ENCODE assay signal across 8 mouse cellular contexts in the genomic region with DNA sequence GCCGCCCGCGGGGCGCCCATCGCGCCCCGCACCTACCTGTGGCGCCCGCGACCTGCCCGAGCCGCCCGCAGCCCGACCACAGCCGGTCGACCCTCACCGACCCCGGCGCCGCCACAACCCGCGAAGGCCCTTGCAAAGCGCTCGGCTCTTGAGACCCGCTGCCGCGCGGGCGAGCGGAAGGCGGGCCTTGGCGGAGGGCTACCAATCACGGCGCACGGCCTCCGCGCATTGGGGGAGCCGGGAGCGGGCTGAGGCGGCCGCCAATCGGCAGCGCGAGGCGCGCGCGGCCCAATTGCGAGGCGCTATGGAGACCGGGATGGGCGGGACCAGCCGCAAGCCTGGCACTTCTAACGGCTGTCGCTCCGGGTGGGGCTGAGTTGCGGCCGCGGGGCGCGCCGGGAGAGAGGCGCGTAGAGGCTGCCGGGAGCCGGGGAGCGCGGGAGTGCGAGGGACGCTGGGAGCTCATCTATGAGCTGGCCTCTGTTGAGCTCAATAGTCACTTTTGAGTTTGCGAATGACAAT. TPM values are rescaled to one million over a fixed set of nuclear protein-coding genes. Genes with fewer than 3 reads are reported as not detected.
A peak's percentile ranks its signal among the peaks of the same experiment; 100 is the strongest.
DNase-seq lines count a peak whose midpoint lies in the region; ATAC-seq lines count a peak whose summit lies in the region.

Dgcr8 (minus strand) TSS at position 180 of the 522 bp plus-strand sequence.

- peak within 1 kb of the TSS; percentile 93 for H3K4me2 ChIP-seq in hindbrain, embryonic 15.5 days

- DNase-seq in T-cell, adult 2 months (ENCODE audit: low spot score): peak; percentile 98
- DNase-seq in cerebellum, postnatal 36 days: peak; percentile 95 to 98
- DNase-seq in frontal cortex, postnatal 36 days (ENCODE audit: low spot score in 2 of 2): peak; percentile 99
- DNase-seq in left cerebral cortex, adult 11 months (ENCODE audit: low spot score): peak; percentile 96
- peak; percentile 99 to 100 for DNase-seq in lung, postnatal 4 days
- peak; percentile 94 for DNase-seq in retina, postnatal 7 days (ENCODE audit: low read depth, low spot score)
- peak; percentile 98 for DNase-seq in urinary bladder, adult 2 months (ENCODE audit: low spot score)

- ATAC-seq in hindbrain, embryonic 15.5 days (ENCODE audit: low FRiP score, low read depth): peak; percentile 99

- H3K9ac ChIP-seq in hindbrain, embryonic 15.5 days: peak within 1 kb of the TSS; percentile 97

- H3K4me3 ChIP-seq in hindbrain, embryonic 15.5 days: peak within 1 kb of the TSS; percentile 94

- H3K36me3 ChIP-seq in hindbrain, embryonic 15.5 days: peaks cover 11% of the 10 kb centered on the region

- no peaks in the 10 kb centered on the region for H3K27me3 ChIP-seq in hindbrain, embryonic 15.5 days

- H3K27ac ChIP-seq in hindbrain, embryonic 15.5 days (replicated peaks): peak within 1 kb of the TSS; percentile 90

- H3K4me1 ChIP-seq in hindbrain, embryonic 15.5 days (replicated peaks): peaks cover 31% of the 10 kb centered on the region

- no peaks in the 10 kb centered on the region for H3K9me3 ChIP-seq in hindbrain, embryonic 15.5 days

- under 1% methylated on average over 63 of the region's 71 CpGs for WGBS in hindbrain, embryonic 15.5 days

RNA-seq across cellular contexts. Expression of gene Dgcr8, which starts in this region (rescaled TPM):
- 29.5 and 30.9 TPM in 2 replicates for polyA plus RNA-seq in hindbrain, embryonic 15.5 days (2015; fragmentation: Nextera tagmentation; extraction: Ambion mirVana)
- 24.7 and 25.8 TPM in 2 replicates for polyA plus RNA-seq in urinary bladder, adult 2 months (2012; rRNA removed)

Comparison
In these comparisons a context has a peak if more than half of its experiments do, and no peak if none do; other contexts are left out.
1. Peak in every context shown above with its lines: DNase-seq, ATAC-seq, H3K4me3 ChIP-seq and H3K27ac ChIP-seq.